Mouse (Mus musculus): ENCODE data around the gene Fkbp15. TPM values are rescaled to one million over a fixed set of nuclear protein-coding genes. Genes with fewer than 3 reads are reported as not detected.
A peak's percentile ranks its signal among the peaks of the same experiment; 100 is the strongest.

Fkbp15 gene
- total RNA-seq, 2 experiments from 2014 or later = 42.3 to 44.8 TPM

- peak; percentile 63 to 80 for DNase-seq (ENCODE audit: low spot score in 2 of 2)
These were observed 73.9 kb downstream of the Fkbp15 start for GRCm38 (mm10) chr4:62286257-62286991.

GRCm38 (mm10) chr4:62285576-62285975 is 74.8 kb downstream of the Fkbp15 start:
- DNase-seq (ENCODE audit: low spot score in 2 of 2) = no peak

DNA sequence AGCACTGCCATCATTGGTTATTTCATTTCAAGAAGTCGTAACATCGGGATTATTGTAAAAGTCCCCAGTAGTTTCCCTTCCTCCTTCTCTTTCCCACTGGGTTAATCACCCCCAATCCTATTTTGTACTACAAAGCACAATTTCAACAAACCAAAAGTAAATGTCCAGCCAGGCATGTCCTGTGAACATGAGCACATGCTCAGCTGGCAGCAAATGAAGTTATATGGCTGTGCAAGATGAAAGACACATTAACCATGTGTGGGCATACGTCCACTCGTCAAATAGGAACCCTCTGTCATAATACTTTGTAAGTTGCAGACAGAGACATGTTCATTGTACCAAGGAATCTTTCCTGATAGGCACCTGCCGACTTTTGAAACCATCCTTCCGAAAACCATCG is 77.4 kb downstream of the Fkbp15 start:
- no peak for DNase-seq (ENCODE audit: low spot score in 2 of 2)

DNA sequence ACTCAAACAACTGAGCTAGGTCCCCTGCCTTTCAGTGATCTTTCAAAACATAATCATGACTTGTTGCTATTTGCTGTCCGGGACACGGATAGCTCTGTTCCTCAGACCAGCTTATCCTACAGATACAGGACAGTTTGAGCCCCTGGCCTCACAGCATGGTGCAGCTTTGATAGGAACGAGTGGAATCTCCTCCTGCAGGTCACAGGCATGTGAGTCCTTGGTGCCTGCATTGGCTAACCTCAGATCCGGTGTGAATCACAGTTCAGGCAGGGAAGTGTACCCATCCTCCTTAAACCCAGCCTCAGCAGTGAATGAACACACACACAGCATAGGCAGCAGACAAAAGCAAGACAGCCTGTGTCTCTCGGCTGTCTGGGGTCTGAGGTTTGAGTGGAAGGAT is 79.0 kb downstream of the Fkbp15 start:
- DNase-seq (ENCODE audit: low spot score in 2 of 2) = no peak

DNA sequence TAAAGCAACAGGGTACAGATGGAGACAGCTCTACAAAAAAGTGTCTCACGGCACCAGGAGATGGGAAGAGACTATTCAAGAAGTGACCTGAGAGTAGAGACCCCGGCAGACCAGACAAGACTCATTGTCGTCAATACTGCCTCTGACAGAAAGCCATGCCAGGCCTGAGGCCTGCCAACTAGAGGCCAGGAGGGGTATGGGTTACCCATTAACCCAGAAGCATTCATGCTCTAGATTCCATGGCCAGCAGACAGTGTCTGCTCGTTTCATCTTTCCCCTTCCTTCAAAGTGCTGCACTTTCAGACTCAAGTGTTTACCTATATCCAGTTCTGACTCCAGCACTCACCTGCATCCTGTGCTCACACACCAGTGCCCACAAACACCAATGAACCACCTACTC is 82.3 kb downstream of the Fkbp15 start:
- DNase-seq (ENCODE audit: low spot score in 2 of 2) = no peak

DNA sequence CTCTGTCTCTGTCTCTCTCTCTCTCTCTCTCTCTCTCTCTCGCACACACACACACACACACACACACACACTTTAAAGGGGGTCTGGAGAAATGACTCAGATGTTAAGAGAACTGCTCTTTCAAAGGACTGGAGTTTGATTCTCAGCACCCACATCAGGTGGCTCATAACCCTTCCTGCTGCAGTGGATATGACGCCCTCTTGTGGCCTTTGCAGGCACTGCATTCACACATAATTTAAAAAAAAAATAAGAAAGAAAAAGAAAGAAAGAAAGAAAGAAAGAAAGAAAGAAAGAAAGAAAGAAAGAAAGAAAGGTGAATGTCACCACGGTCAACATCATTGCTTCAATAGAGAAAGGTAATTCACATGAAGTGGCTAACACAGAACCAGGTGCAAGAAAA is 83.1 kb downstream of the Fkbp15 start:
- no peak for DNase-seq (ENCODE audit: low spot score in 2 of 2)

GRCm38 (mm10) chr4:62276642-62277041 is 83.7 kb downstream of the Fkbp15 start:
- no peak for DNase-seq (ENCODE audit: low spot score in 2 of 2)

- DNase-seq (ENCODE audit: low spot score in 2 of 2) = no peak
These were observed 85.4 kb downstream of the Fkbp15 start for GRCm38 (mm10) chr4:62274841-62275536.

DNA sequence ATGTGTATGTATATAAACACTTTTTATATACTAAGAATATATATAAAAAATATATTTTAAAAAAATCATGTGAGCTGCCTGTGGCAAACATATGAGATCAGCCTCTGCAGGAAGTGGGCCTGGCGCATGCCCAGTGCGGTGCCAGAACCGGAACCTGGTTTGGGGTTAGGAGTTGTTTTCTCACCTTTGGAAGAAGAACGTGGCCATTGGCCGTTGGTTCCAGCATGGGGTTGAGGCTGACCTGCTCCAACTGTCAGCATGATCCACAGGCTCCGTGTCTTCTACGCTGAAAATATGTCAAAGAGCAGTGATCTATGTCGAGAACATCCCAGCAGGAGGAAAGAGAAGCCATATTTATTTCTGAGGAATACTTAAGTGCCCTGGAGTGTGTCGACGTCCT is 86.4 kb downstream of the Fkbp15 start:
- DNase-seq (ENCODE audit: low spot score in 2 of 2) = no peak

DNA sequence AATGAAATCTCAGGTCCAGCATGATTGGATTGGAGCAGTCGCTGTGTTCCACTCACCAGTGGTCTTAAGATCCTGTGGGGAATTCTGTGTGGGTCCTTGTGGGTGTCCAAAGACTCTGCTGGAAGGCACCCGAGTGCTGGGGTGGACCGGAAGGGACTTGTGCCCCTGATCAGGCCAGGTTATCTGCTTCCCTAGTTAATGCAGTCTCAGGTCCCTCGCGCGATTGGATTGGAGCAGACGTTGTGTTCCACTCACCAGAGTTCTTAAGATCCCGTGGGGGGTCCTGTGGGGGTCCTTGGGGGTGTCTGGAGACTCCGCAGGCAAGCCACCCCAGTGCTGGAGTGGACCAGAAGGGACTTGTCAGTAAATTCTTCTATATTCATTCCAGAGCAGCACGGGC is 87.7 kb downstream of the Fkbp15 start:
- no peak for DNase-seq (ENCODE audit: low spot score in 2 of 2)

DNA sequence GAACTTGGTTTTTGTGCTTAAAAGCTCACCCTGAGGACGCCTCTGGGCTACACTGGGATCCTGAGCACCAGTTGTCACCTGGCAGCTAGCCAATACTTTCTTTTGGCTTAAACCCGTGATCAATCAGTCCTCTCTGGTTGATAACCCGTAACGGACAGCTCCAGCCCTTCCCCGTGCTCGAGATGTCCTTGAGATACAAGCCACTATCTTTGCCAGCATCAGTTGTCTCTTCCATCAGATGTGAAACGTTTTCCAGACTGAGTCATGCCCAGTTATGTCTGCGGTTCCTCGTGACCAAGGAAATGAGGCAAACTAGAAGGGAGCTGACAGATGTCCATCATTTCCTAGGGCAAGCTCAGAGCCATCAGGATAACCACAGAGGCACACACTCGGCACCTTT is 93.2 kb downstream of the Fkbp15 start:
- no peak for DNase-seq (ENCODE audit: low spot score in 2 of 2)

DNA sequence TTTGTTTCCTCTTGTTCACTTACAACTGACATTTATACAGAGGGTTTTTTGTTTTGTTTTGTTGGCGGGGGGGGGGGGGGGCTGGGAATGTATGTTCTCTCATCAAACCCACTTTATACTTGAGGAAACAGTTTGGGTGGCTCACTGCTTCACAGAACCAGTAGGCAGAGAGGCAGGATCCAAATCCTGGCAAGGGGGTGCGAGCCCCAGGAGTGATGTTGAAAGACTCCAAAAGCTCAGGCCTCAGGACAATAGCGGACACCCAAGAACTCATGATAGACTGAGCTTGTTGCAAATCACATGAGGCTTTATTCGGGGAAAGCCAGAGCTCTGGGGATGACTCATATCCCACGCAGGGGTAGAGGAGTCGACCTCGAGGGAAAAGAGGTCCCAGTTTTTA is 94.3 kb downstream of the Fkbp15 start:
- peak in 1 of 2 experiments; percentile 0 for DNase-seq (ENCODE audit: low spot score in 2 of 2)

GRCm38 (mm10) chr4:62265154-62265836 is 95.1 kb downstream of the Fkbp15 start:
- DNase-seq (ENCODE audit: low spot score in 2 of 2) = no peak

DNA sequence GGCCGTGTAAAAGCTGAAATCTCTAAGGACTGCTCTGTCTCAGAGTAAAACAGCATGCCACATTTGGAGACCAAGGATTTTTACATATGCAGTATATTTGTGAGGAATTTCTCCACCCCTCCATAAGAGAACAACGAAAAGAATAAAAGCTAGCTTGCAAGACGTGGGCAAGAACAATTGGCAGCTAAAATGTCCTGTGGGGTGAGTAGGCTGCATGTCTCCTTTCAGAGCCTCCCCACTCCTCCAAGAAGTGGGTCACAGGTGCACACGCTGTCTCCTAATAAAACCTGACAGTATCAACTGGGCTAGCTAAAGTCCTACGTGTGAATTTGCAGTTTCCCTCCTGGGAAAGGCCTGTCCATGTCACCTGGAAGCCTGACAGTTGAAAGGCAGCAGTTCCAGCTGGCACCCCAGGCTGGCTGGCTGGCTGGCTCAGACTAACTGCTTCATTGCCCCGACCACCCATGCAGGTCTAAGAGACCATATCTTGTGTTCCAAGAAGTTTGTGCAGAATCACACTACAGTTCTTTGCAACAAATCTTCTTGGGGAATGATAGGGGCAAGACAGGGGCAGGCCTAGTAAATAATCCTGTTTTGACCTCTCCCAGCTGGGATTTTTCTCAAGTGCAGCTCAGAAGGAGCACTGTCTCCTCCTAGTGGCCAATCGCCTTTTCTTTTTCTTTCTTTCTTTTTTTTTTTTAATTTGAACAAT is 97.1 kb downstream of the Fkbp15 start:
- peak in 1 of 2 experiments; percentile 21 for DNase-seq (ENCODE audit: low spot score in 2 of 2)

DNA sequence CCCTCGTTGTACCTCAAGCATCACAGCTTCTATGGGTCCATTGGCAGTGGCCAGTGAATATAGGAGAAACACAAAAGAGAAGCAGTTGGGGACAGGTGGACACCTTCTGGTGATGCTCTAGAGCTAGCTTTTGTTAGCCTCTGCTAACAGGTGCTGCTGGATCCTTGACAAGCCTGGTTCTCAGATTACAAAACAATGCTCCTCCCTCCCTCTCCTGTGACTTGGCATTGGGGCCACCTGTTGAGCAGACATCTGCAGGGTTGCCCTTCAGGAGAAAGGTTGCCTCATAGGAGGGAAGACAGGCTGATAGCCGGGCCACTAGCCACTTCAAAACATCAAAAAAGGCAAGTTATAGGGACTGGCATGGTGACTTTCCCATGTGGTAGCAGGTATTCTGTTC is 98.1 kb downstream of the Fkbp15 start, which contains the start of gene Slc31a2:
TSS of gene Slc31a2 (plus strand) at position 287 of the 400 bp plus-strand sequence.
- no peak for DNase-seq (ENCODE audit: low spot score in 2 of 2)

DNA sequence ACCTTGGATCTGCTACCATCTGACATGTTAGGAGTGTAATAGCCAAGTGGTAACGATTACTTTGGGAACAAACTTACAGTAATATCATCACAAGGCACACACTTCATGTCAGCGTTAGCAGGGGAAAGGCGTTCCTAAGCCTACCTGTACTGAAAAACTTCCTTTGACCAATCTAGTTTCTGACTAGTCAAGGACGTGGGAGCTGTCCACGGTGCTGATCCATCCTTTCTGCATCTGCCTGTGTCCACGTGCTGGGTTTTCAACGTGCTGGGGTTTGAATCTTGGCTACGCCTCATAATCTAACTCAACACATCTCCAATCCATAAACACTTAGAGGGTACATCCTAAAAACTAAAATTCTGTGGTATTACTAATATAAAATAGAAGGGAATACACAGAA is 103.4 kb downstream of the Fkbp15 start:
- DNase-seq (ENCODE audit: low spot score in 2 of 2) = peak in 1 of 2 experiments; percentile 5

GRCm38 (mm10) chr4:62254551-62254950 is 105.8 kb downstream of the Fkbp15 start:
- DNase-seq (ENCODE audit: low spot score in 2 of 2) = peak in 1 of 2 experiments; percentile 0

GRCm38 (mm10) chr4:62251776-62252175 is 108.6 kb downstream of the Fkbp15 start:
- DNase-seq (ENCODE audit: low spot score in 2 of 2) = no peak

GRCm38 (mm10) chr4:62250896-62251544 is 109.3 kb downstream of the Fkbp15 start:
- no peak for DNase-seq (ENCODE audit: low spot score in 2 of 2)
